Mouse (Mus musculus): ENCODE data around the gene I830077J02Rik. TPM values are rescaled to one million over a fixed set of nuclear protein-coding genes. Genes with fewer than 3 reads are reported as not detected.

The I830077J02Rik gene
- polyA plus RNA-seq, 1 experiment from 2014 or later: 0.49 TPM

DNA sequence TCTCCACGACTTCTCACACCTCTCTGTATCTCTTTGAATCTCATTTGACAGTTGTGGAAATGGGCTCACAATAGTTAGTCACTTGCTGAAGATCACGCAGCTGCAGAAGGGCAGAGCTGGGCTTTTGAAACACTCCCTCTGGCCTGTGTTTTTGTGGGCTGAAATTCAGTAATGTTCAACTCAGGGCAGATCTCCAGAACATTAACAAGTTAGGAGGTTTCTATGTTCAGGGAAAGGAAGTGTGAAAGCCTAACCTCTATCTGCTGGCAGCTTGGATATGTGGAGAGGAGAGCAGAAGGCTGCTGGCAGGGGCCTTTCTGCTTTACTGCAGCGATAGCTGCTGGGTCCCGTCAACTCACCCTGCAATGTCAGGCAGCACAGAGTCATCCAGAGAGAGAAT is 42.2 kb downstream of the I830077J02Rik start:
- Histone ChIP-seq H3K4me1 (ENCODE audit: control insufficient read depth, insufficient read depth, low read length) (peaks cover 3% of the 10 kb centered on the region; the same call in 1 of the 2 replicates), H3K9ac (replicated peaks; ENCODE audit: low read length) (no peak overlapping the region), H3K27ac (replicated peaks; ENCODE audit: low read depth, low read length) (no peak overlapping the region), H3K27me3 (ENCODE audit: control insufficient read depth, insufficient read depth, low read length) (no peaks in the 10 kb centered on the region), H3K4me3 (ENCODE audit: low read depth, low read length) (no peak overlapping the region), H3K4me2 (ENCODE audit: low read depth, low read length) (no peak overlapping the region), H3K36me3 (replicated peaks; ENCODE audit: control insufficient read depth, insufficient read depth, low read depth, low read length) (no peaks in the 10 kb centered on the region), H3K9me3 (replicated peaks; ENCODE audit: control insufficient read depth, low read length) (no peaks in the 10 kb centered on the region)
- DNase-seq (ENCODE audit: low spot score): no peak
- ATAC-seq (replicated peaks; ENCODE audit: insufficient number of reproducible peaks, low FRiP score, low TSS enrichment, low read depth): no peak
- WGBS: 72% methylated on average over 4 of the region's 4 CpGs

DNA sequence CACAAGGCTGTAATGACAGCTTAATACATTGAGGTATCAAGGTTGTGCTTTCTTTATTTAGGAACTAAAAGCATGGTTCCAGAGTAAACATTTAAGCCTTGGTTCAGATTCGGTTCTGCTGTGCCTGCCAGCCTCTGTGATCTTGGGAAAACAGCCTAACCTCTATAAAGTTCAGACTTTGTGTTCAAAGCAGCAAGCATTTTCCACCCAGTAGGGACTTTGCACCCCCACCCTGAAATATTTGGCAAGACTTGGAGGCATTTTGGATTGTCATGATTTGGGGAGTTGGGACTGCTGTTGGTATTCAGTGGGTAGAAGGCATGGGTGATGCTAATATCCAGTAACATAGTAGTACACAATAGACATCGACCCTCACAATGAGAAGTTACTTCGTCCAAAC is 43.5 kb downstream of the I830077J02Rik start:
- Histone ChIP-seq H3K4me2 (ENCODE audit: low read depth, low read length) (no peak overlapping the region), H3K36me3 (replicated peaks; ENCODE audit: control insufficient read depth, insufficient read depth, low read depth, low read length) (no peaks in the 10 kb centered on the region), H3K27ac (replicated peaks; ENCODE audit: low read depth, low read length) (no peak overlapping the region), H3K27me3 (ENCODE audit: control insufficient read depth, insufficient read depth, low read length) (no peaks in the 10 kb centered on the region), H3K9me3 (replicated peaks; ENCODE audit: control insufficient read depth, low read length) (no peaks in the 10 kb centered on the region), H3K4me1 (ENCODE audit: control insufficient read depth, insufficient read depth, low read length) (peaks cover under 1% of the 10 kb centered on the region; the same call in 1 of the 2 replicates), H3K9ac (replicated peaks; ENCODE audit: low read length) (no peak overlapping the region), H3K4me3 (ENCODE audit: low read depth, low read length) (no peak overlapping the region)
- 73% methylated on average over 3 of the region's 3 CpGs for WGBS
- DNase-seq (ENCODE audit: low spot score) (no peak), ATAC-seq (replicated peaks; ENCODE audit: insufficient number of reproducible peaks, low FRiP score, low TSS enrichment, low read depth) (no peak)

DNA sequence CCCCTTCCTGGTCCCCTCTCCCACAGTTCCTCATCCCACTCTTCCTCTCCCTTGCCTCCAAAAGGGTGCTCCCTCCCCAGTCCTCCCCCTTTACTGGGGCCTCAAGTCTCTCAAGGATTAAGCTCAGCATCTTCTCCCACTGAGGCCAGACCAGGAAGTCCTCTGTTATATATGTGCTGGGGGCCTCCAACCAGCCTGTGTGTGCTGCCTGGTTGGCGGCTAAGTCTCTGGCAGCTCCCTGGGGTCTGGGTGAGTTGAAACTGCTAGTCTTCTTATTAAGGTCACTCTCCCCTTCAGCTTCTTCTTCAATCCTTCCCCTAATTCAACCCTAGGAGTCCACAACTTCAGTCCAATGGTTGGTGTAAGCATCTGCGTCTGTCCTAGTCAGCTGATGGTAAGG is 49.4 kb downstream of the I830077J02Rik start:
- Histone ChIP-seq H3K9me3 (replicated peaks; ENCODE audit: control insufficient read depth, low read length) (no peaks in the 10 kb centered on the region), H3K36me3 (replicated peaks; ENCODE audit: control insufficient read depth, insufficient read depth, low read depth, low read length) (no peaks in the 10 kb centered on the region), H3K4me3 (ENCODE audit: low read depth, low read length) (no peak overlapping the region), H3K4me2 (ENCODE audit: low read depth, low read length) (no peak overlapping the region), H3K27ac (replicated peaks; ENCODE audit: low read depth, low read length) (no peak overlapping the region), H3K9ac (replicated peaks; ENCODE audit: low read length) (no peak overlapping the region), H3K27me3 (ENCODE audit: control insufficient read depth, insufficient read depth, low read length) (no peaks in the 10 kb centered on the region), H3K4me1 (ENCODE audit: control insufficient read depth, insufficient read depth, low read length) (no peaks in the 10 kb centered on the region)
- WGBS: 98% methylated on average over 2 of the region's 2 CpGs
- DNase-seq (ENCODE audit: low spot score) (no peak), ATAC-seq (replicated peaks; ENCODE audit: insufficient number of reproducible peaks, low FRiP score, low TSS enrichment, low read depth) (no peak)

DNA sequence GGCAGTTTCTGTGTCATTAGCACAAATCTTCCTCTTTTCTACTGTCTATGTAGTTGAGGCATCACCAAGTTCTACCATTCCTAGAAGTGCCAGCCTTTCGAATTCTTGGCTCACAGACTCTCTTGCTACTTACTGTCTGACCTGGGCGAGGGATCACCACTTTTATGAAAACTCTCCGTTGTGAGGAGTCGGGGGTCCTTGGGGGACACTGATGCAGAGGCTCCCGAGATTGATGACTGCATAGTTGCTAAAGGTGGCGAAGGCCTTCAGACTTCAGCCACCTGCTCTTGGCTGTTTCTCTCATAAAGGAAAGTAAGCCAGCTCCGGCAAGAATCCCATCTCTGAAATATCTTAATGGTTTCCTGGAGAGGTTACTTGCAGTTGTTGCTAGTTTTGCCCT is 50.4 kb downstream of the I830077J02Rik start:
- H3K27me3 ChIP-seq (ENCODE audit: control insufficient read depth, insufficient read depth, low read length): no peaks in the 10 kb centered on the region
- no peaks in the 10 kb centered on the region for H3K4me1 ChIP-seq (ENCODE audit: control insufficient read depth, insufficient read depth, low read length)
- no peaks in the 10 kb centered on the region for H3K9me3 ChIP-seq (replicated peaks; ENCODE audit: control insufficient read depth, low read length)
- H3K36me3 ChIP-seq (replicated peaks; ENCODE audit: control insufficient read depth, insufficient read depth, low read depth, low read length): no peaks in the 10 kb centered on the region
- H3K4me3 ChIP-seq (ENCODE audit: low read depth, low read length): no peak overlapping the region
- H3K9ac ChIP-seq (replicated peaks; ENCODE audit: low read length): no peak overlapping the region
- WGBS: 88% methylated on average over 7 of the region's 7 CpGs
- H3K4me2 ChIP-seq (ENCODE audit: low read depth, low read length): no peak overlapping the region
- ATAC-seq (replicated peaks; ENCODE audit: insufficient number of reproducible peaks, low FRiP score, low TSS enrichment, low read depth) (no peak), DNase-seq (ENCODE audit: low spot score) (no peak)
- no peak overlapping the region for H3K27ac ChIP-seq (replicated peaks; ENCODE audit: low read depth, low read length)

DNA sequence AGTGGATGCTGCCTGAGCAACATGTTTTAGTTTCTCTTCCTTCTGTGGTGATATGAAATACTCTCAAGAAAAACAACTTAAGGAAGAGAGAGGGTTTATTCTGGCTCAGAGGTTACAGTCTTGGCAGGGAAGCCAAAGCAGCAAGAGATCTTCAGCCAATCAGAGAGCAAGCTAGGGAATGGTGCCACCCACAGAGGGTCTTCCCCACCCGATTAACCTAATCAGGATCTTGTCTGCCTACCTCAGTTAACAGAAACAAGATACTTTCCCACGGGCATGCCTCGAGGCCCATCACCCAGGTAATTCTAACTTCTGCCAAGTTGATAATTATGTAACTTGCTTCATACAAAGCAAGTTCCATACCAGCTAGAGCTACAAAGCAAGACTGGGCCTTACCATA is 52.0 kb downstream of the I830077J02Rik start:
- H3K4me1 ChIP-seq (ENCODE audit: control insufficient read depth, insufficient read depth, low read length): no peaks in the 10 kb centered on the region
- WGBS: 61% methylated on average over 3 of the region's 3 CpGs
- no peak for DNase-seq (ENCODE audit: low spot score)
- no peak overlapping the region for H3K27ac ChIP-seq (replicated peaks; ENCODE audit: low read depth, low read length)
- H3K4me3 ChIP-seq (ENCODE audit: low read depth, low read length): no peak overlapping the region
- no peak overlapping the region for H3K9ac ChIP-seq (replicated peaks; ENCODE audit: low read length)
- H3K9me3 ChIP-seq (replicated peaks; ENCODE audit: control insufficient read depth, low read length): no peaks in the 10 kb centered on the region
- H3K36me3 ChIP-seq (replicated peaks; ENCODE audit: control insufficient read depth, insufficient read depth, low read depth, low read length): no peaks in the 10 kb centered on the region
- H3K4me2 ChIP-seq (ENCODE audit: low read depth, low read length): no peak overlapping the region
- ATAC-seq (replicated peaks; ENCODE audit: insufficient number of reproducible peaks, low FRiP score, low TSS enrichment, low read depth): no peak
- no peaks in the 10 kb centered on the region for H3K27me3 ChIP-seq (ENCODE audit: control insufficient read depth, insufficient read depth, low read length)

DNA sequence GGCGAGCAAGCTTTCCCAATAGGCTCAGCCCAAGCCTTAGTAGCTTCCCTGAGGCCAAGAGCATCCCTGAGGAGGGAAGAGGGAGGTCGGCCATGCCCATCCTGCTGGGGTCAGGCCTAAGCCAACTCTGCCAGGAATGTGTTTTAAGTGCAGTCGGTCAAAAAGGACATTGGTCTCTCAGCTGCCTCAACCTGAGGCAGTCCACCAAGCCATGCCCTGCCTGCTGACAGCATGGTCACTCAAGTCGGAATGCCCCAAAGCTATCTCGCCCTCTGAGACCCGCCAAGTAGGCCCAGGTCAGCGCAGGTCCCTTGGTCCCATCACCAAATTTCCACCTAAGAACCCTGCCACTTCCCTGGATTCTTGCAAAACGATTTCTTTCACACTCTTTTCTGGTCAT is 53.7 kb downstream of the I830077J02Rik start:
- DNase-seq (ENCODE audit: low spot score) (no peak), ATAC-seq (replicated peaks; ENCODE audit: insufficient number of reproducible peaks, low FRiP score, low TSS enrichment, low read depth) (no peak)
- no peaks in the 10 kb centered on the region for H3K9me3 ChIP-seq (replicated peaks; ENCODE audit: control insufficient read depth, low read length)
- H3K27ac ChIP-seq (replicated peaks; ENCODE audit: low read depth, low read length): no peak overlapping the region
- H3K4me2 ChIP-seq (ENCODE audit: low read depth, low read length): no peak overlapping the region
- no peak overlapping the region for H3K9ac ChIP-seq (replicated peaks; ENCODE audit: low read length)
- H3K36me3 ChIP-seq (replicated peaks; ENCODE audit: control insufficient read depth, insufficient read depth, low read depth, low read length): no peaks in the 10 kb centered on the region
- H3K27me3 ChIP-seq (ENCODE audit: control insufficient read depth, insufficient read depth, low read length): no peaks in the 10 kb centered on the region
- no peak overlapping the region for H3K4me3 ChIP-seq (ENCODE audit: low read depth, low read length)
- H3K4me1 ChIP-seq (ENCODE audit: control insufficient read depth, insufficient read depth, low read length): no peaks in the 10 kb centered on the region
- WGBS: 79% methylated on average over 8 of the region's 8 CpGs

DNA sequence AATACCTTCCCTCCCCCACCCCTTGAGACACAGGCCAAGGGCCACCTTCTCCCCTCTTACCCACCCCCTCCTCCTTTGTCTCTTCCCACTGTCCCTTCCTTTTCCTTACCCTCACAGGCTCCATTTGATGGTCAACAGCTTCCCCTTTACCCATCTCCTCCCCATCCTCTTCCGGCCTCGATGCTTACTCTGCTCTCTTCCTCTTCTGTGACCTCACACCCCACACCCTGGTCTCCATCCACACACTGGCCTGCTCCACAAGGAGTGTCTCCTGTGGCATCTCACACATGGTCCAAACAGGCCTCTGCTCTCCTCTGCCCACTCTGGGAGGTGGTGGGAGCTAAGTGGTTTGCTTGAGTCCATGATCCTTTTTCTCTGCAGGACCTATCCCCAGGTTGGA is 54.5 kb downstream of the I830077J02Rik start:
- no peak overlapping the region for H3K27ac ChIP-seq (replicated peaks; ENCODE audit: low read depth, low read length)
- no peak for ATAC-seq (replicated peaks; ENCODE audit: insufficient number of reproducible peaks, low FRiP score, low TSS enrichment, low read depth)
- no peaks in the 10 kb centered on the region for H3K4me1 ChIP-seq (ENCODE audit: control insufficient read depth, insufficient read depth, low read length)
- H3K27me3 ChIP-seq (ENCODE audit: control insufficient read depth, insufficient read depth, low read length): no peaks in the 10 kb centered on the region
- H3K4me2 ChIP-seq (ENCODE audit: low read depth, low read length): no peak overlapping the region
- H3K4me3 ChIP-seq (ENCODE audit: low read depth, low read length): no peak overlapping the region
- no peak overlapping the region for H3K9ac ChIP-seq (replicated peaks; ENCODE audit: low read length)
- DNase-seq (ENCODE audit: low spot score): no peak
- H3K36me3 ChIP-seq (replicated peaks; ENCODE audit: control insufficient read depth, insufficient read depth, low read depth, low read length): no peaks in the 10 kb centered on the region
- WGBS: 76% methylated on average over 2 of the region's 2 CpGs
- no peaks in the 10 kb centered on the region for H3K9me3 ChIP-seq (replicated peaks; ENCODE audit: control insufficient read depth, low read length)

DNA sequence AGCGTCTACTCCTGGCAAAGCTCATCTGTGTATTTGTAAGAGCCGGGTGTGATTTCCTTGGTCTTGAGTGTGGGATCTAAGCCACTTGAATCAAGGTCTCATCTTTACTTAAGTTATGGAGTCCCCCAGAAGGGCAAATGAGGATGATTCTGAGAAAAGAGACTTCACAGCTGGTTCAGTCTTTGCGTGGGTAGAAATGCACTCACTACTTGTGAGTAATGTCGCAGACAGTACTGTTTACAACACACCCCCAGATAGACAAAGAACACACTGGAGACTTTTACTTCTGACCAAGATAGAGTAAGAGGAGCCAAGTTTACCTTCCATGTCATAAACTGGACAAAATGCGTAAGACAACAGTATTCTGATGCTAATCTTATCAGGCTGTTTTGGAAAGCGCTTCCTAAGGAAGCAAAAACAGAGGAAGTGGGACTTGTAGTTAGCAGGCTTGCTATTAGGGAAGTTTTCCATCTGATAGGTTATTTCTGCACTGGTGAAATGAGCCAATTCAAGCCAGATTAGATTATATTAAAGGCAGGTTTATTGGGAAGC is 55.1 kb downstream of the I830077J02Rik start:
- Histone ChIP-seq H3K4me2 (ENCODE audit: low read depth, low read length) (no peak overlapping the region), H3K27me3 (ENCODE audit: control insufficient read depth, insufficient read depth, low read length) (no peaks in the 10 kb centered on the region), H3K9ac (replicated peaks; ENCODE audit: low read length) (no peak overlapping the region), H3K36me3 (replicated peaks; ENCODE audit: control insufficient read depth, insufficient read depth, low read depth, low read length) (no peaks in the 10 kb centered on the region), H3K4me1 (ENCODE audit: control insufficient read depth, insufficient read depth, low read length) (no peaks in the 10 kb centered on the region), H3K27ac (replicated peaks; ENCODE audit: low read depth, low read length) (no peak overlapping the region), H3K4me3 (ENCODE audit: low read depth, low read length) (no peak overlapping the region), H3K9me3 (replicated peaks; ENCODE audit: control insufficient read depth, low read length) (no peaks in the 10 kb centered on the region)
- 89% methylated on average over 6 of the region's 6 CpGs for WGBS
- ATAC-seq (replicated peaks; ENCODE audit: insufficient number of reproducible peaks, low FRiP score, low TSS enrichment, low read depth) (no peak), DNase-seq (ENCODE audit: low spot score) (no peak)
